Mouse (Mus musculus): ENCODE measurements at regions not wholly inside any gene's neighbourhood (a gene's known extent, or its start where the extent isn't known, plus 50 kb on each side); places are given as distances from the start of the nearest gene placed in this dataset.

DNA sequence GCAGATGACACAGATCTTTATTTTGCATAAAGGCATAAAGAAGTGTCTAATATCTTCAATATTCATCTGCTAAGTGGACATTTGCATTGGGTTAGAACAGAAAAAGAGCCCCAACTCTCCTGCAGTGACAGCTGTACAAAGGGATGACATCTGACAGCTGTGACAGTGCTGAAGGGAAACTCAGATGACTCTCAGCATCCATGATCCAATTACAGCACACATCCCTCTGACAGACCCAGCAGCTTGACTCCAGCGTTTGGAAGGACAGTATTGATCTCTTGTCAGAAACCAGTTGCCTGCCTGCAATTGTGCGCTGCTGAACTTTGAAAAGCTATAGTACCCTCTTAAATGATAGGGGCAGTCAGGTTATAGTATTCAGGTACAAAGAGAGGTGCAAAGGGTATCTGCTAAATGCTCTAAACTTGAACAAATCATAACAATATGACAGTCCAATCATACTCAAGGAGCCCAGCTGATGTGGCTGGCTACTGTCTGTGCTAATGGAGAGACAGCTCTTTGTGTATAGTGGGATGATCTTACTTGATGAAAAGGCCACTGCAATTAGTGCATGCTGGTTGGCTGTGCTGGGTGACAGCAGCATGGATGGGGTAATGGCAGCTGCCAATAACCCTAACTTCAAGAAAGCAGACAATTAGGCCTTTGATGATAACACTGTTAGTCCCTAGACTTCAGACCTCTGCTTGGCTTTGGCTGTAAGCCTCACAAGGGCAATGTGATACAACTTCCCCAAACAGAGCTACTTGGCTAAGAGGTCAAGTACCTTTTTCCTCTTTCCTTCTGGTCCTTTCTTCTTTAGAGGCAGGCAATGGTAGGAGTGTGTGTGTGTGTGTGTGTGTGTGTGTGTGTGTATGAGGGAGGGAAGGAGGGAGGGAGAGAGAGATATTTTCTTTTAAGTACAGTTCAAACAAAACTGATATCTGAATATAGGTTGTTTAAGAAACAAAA, 662.9 kb downstream of the Nr4a2 start:
- DNase-seq (ENCODE audit: extremely low spot score): no peak

DNA sequence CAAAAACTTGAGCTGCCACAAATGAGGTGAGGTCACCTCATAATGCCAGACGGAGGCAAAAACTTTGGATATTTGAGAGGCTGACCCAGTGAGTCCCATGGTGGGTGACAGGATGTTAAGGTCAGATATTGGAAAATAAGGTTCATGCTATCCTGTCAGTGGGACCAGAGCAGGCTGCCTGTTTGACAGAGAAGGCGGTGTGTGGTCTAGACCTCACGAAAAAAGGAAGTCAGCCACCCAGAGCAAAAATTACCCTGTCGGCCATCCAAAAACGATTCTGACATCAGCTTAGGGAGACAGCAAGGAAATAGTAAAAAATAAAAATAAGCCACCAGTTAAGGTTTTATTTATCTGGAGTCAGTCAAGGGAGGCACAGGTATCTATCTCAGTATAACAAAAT, 664.4 kb downstream of the Nr4a2 start:
- no peak for DNase-seq (ENCODE audit: extremely low spot score)

DNA sequence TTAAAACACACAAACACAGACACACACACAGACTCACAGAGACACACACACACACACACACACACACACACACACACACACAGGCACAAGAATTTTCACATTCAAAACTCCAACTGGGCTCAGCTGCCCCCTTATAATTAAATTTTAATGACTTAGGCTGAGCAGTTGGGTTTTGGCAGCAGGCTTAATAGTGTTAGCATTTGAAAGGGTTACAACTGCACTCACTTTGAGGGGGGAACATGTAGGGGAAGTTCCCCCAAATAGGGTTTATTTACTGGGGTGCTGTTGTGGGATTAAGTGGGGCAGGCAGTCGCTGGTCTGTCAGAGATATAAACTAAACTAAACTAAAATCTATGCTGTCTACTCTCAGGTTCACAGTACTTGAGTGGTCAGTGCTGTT, 666.2 kb downstream of the Nr4a2 start:
- DNase-seq (ENCODE audit: extremely low spot score): no peak

DNA sequence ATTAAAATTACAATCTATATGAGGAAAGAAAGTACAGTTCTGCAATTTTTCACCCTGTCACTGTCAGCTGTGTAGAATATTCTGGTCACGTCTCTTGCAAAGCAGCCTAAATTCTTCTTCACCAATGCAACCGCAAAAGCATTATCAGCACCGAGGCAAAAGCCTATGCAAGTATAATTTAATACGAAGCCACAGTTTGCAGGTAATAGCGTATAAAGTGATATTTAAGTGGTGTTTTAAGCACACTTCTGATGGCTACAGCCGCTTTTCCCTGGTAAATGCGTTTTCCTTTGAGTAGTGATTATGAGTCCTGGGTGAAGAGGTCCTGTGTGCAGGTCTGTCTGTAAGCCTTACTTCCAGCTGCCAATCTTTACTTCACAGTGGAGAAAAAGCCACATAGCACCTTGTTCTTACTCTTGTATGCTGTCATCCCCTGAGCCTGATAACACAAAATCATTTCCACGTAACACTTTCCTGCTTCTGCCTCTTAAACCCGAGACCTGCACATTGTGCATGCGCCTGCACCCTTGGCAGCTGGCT, 667.9 kb downstream of the Nr4a2 start:
- DNase-seq (ENCODE audit: extremely low spot score): no peak

DNA sequence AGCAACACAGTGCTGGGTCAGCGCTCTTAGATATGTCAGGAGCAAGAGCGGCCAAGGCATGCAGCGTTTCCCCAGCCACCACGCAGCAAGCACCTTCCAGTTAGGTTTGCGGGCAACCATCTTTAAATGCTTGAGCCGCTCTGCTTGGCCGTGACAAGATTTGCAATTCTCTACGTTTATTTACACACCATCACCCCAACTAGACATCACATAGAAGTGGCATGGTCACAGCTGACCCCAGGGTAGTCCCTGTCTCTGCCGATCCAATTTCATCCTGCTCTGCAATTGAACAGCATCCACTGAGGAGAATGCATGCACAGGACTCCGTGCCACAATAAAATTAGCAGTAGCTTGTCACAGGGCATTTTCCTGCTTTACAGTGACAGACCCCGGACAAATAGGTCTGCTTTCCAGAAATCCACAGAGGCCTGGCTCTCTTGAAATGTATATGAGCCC, 669.2 kb downstream of the Nr4a2 start:
- DNase-seq (ENCODE audit: extremely low spot score): peak; percentile 36

DNA sequence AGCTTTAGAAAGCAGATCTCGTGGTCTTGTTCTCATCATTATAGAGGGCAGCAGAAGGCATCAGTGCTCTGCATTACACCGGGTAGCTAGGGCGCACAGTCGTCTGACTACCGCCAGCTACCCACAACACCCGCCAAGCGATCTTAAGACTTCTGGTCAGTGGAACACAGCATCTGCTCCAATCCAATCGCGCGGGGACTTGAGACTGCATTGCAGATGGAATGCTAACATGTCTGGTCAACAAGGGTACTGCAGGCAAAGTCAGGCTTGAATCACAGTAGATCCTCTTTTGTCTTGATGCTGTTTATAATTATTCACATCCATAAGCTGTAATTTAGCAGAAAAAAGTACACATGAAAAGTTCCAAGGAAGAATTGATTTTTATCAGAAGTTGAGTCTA, 682.9 kb downstream of the Nr4a2 start:
- DNase-seq (ENCODE audit: extremely low spot score): no peak
